Mouse (Mus musculus) kidney, embryonic 15.5 days (tissue): ENCODE results near the gene Cldn5. TPM values are rescaled to one million over a fixed set of nuclear protein-coding genes. Genes with fewer than 3 reads are reported as not detected.
A peak's percentile ranks its signal among the peaks of the same experiment; 100 is the strongest.

Experiments used
- ATAC-seq: fragments of 200-750 bp; cut with Nextera tagmentation; replicated peaks from 2 replicates; pipeline ENCODE4 v1.8.0; 2017; ENCODE audit warnings: moderate TSS enrichment; ENCODE audit not compliant: low FRiP score
- H3K27ac ChIP-seq: fragments of 300-500 bp; sonication (generic); 2 replicates; pipeline ENCODE4 v1.5.1; 2015; ENCODE audit warnings: mild to moderate bottlenecking, inconsistent platforms
- H3K27me3 ChIP-seq: fragments of 300-500 bp; sonication (generic); 2 replicates; pipeline ENCODE4 v1.6.1; 2015; ENCODE audit warnings: inconsistent platforms
- H3K36me3 ChIP-seq: fragments of 300-500 bp; sonication (generic); 2 replicates; pipeline ENCODE4 v1.6.1; 2015; ENCODE audit warnings: inconsistent platforms
- H3K4me1 ChIP-seq: fragments of 300-500 bp; sonication (generic); 2 replicates; pipeline ENCODE4 v1.6.1; 2015; ENCODE audit warnings: inconsistent platforms
- H3K4me2 ChIP-seq: fragments of 300-500 bp; sonication (generic); 2 replicates; pipeline ENCODE4 v1.6.1; 2015; ENCODE audit warnings: moderate library complexity, mild to moderate bottlenecking, inconsistent platforms
- H3K4me3 ChIP-seq: fragments of 300-500 bp; sonication (generic); replicated peaks from 2 replicates; pipeline ENCODE4 v1.5.1; 2015; ENCODE audit warnings: mild to moderate bottlenecking, inconsistent platforms
- H3K9ac ChIP-seq: fragments of 300-500 bp; sonication (generic); 2 replicates; pipeline ENCODE4 v1.6.1; 2015; ENCODE audit warnings: mild to moderate bottlenecking, inconsistent platforms
- H3K9me3 ChIP-seq: fragments of 300-500 bp; sonication (generic); replicated peaks from 2 replicates; pipeline ENCODE4 v1.6.1; 2016; ENCODE audit warnings: inconsistent platforms
- WGBS: fragments of 180-500 bp; shearing (Covaris S2); methylation state at CpG from one replicate; pipeline ENCODE4 v1.1.7; 2015; ENCODE audit warnings: mixed read lengths; 5-methylcytosine and 5-hydroxymethylcytosine counted together
- polyA plus RNA-seq: library from polyadenylated mRNA; unstranded; fragments of >200 nt; fragmentation: Nextera tagmentation; extraction: Ambion mirVana; gene quantifications from 2 replicates; pipeline ENCODE4 v1.2.1, GENCODE M21; 2015

Cldn5 gene
- polyA plus RNA-seq, 1 experiment from 2014 or later, result 99.2 TPM

DNA sequence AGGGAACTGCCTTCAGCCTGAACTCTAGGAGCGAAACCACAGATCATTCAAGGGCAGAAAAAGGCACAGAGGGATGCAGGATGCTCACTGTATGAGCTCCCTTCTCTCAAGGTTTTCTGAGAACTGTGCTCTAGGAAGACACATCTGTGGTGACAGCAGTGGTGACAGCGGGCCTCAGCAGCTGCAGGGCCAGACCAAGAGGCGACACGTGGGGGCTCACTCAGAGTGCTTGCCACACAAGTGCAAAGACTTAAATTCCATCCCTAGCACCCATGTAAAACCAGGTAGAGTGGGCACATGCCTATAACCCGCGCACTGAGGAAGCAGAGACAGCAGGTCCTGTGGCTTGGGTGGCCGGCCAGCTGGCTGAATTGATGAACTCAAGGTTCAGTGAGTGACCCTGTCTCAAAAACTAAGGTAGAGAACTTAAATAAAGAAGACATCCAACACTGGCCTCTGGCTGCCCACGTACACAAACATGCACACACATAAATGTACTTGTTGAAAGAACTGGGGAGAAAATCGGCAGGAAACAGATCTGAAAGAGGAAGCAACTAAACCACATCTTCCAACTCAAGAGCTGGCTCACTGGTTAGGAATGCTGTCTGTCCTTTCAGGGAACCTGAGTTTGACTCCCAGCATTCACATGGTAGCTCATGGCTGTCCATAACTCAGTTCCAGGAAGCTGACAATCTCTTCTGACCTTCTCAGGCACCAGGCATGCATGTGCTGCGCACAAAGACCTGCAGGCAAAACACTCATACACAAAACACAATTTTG is 12.2 kb downstream of the Cldn5 start:
- no peak for ATAC-seq
- H3K27ac ChIP-seq, result no peak overlapping the region; the same call in 1 of the 2 replicates
- peaks cover 88% of the 10 kb centered on the region for H3K36me3 ChIP-seq
- no peaks in the 10 kb centered on the region for H3K4me1 ChIP-seq
- H3K27me3 ChIP-seq, result no peaks in the 10 kb centered on the region
- WGBS, result 76% methylated on average over 10 of the region's 10 CpGs
- H3K9ac ChIP-seq, result no peak overlapping the region
- no peaks in the 10 kb centered on the region for H3K9me3 ChIP-seq
- no peak overlapping the region for H3K4me2 ChIP-seq
- no peak overlapping the region for H3K4me3 ChIP-seq

DNA sequence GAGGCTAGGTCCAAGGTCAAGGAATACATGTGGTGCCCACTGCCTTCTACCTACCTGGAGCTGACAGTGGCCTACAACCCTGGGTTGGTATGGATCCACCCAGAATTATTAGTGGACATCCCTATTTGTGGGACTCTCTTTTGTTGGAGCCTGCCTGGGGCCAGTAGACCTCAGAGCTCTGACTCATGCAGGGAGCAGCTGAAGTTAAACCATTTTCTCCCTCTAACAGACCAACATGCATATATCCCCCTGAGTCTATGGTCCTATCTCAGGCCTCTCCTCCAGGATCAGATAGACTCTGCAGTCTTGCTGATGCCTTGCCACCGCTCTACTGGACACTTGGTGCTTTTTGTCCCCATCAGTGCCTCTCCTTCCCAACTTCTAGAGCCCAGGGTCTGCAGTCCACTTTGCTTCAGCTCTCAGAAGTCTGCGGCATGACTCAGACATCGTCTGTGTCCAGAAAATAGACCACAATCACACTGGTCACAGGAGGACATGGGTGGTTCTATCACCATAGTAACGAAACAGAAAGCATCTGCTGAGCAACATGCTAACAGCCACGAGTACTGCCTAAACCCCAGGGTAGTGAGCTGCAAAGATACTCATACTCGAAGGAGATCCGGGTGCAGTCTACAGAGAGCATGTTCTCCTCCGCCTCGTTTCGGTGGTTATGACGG is 18.7 kb downstream of the Cldn5 start:
- no peak overlapping the region for H3K4me3 ChIP-seq
- no peaks in the 10 kb centered on the region for H3K4me1 ChIP-seq
- no peak overlapping the region for H3K27ac ChIP-seq
- ATAC-seq, result no peak
- 95% methylated on average over 11 of the region's 11 CpGs for WGBS
- peaks cover 93% of the 10 kb centered on the region for H3K36me3 ChIP-seq
- no peak overlapping the region for H3K4me2 ChIP-seq
- no peaks in the 10 kb centered on the region for H3K9me3 ChIP-seq
- H3K27me3 ChIP-seq, result no peaks in the 10 kb centered on the region
- H3K9ac ChIP-seq, result no peak overlapping the region

DNA sequence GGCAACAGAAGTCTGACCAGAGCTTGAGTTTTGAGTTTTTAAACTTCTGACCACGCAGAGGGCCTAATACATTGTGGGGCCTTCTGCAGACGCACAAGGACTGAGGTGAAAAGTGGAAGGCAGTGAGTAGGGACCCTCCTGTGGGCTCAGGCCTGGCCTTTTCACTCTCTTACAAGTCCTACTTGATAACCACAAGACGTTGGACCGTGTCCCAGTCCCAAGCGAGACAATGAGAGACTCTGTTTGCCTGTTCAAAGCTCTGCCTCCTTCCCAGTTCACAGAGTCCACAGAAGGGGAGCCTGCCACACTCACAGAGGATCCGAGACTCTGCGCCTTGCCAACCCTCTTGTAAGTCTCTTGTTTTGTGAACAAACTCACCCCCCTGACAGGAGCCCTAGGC is 20.0 kb downstream of the Cldn5 start:
- H3K36me3 ChIP-seq, result peaks cover 93% of the 10 kb centered on the region
- H3K9ac ChIP-seq, result no peak overlapping the region
- no peaks in the 10 kb centered on the region for H3K27me3 ChIP-seq
- H3K4me1 ChIP-seq, result no peaks in the 10 kb centered on the region
- WGBS, result 91% methylated on average over 7 of the region's 7 CpGs
- H3K4me3 ChIP-seq, result no peak overlapping the region
- no peak for ATAC-seq
- no peak overlapping the region for H3K4me2 ChIP-seq
- H3K27ac ChIP-seq, result no peak overlapping the region
- H3K9me3 ChIP-seq, result no peaks in the 10 kb centered on the region

- Histone ChIP-seq H3K9me3 (no peaks in the 10 kb centered on the region), H3K4me3 (no peak overlapping the region), H3K36me3 (peaks cover 93% of the 10 kb centered on the region), H3K27me3 (no peaks in the 10 kb centered on the region), H3K4me1 (no peaks in the 10 kb centered on the region), H3K27ac (no peak overlapping the region), H3K4me2 (no peak overlapping the region), H3K9ac (no peak overlapping the region)
- 87% methylated on average over 5 of the region's 5 CpGs for WGBS
- ATAC-seq, result no peak
These were observed 21.5 kb downstream of the Cldn5 start for GRCm38 (mm10) chr16:18798151-18798550.

DNA sequence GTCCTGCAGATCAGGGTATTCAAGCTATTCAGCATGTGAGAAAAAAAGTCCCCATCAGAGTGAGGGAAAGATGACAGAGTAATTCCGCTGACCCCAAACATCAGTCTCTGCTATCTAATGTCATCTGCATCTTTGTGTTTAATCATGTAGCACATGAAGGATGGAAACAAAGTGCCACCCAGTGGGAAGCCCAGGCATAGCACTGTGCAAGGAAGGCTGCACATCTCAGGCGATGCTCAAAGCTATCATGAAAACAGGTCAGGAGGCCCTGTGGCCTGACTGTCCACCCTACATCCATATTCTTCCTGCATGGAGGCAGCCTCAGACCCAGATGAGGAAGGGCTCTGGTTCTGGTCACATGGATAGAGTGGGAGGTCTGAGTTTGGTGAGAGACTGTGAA is 22.2 kb downstream of the Cldn5 start:
- no peak overlapping the region for H3K9ac ChIP-seq
- WGBS, result 63% methylated on average over 2 of the region's 2 CpGs
- no peaks in the 10 kb centered on the region for H3K9me3 ChIP-seq
- no peaks in the 10 kb centered on the region for H3K4me1 ChIP-seq
- H3K27me3 ChIP-seq, result no peaks in the 10 kb centered on the region
- no peak overlapping the region for H3K4me3 ChIP-seq
- no peak overlapping the region for H3K27ac ChIP-seq
- H3K36me3 ChIP-seq, result peaks cover 90% of the 10 kb centered on the region
- ATAC-seq, result peak; percentile 62; the same call in 1 of the 2 replicates
- no peak overlapping the region for H3K4me2 ChIP-seq

DNA sequence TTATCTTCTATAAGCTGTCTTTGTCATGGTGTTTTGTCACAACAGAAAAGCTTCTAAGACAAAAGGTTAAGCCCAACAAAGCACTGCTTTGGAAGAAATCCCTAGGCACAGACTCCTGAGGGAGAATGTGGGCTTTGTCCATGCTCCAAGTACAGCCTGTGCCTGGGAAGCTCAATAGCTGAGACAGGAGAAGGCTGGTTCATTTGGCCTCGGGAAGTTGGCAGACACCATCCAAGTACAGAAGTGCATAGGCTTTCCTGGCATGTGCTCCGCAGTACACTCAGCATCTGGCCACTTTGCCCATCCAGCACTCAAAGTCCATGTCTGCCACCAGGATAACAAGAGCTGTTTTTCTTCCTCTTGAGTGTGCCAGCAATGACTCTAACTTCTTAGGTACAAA is 29.1 kb downstream of the Cldn5 start:
- no peak for ATAC-seq
- Histone ChIP-seq H3K9ac (no peak overlapping the region), H3K4me1 (peaks cover 5% of the 10 kb centered on the region), H3K27ac (no peak overlapping the region), H3K9me3 (no peaks in the 10 kb centered on the region), H3K4me2 (no peak overlapping the region), H3K4me3 (no peak overlapping the region), H3K27me3 (no peaks in the 10 kb centered on the region), H3K36me3 (peaks cover 71% of the 10 kb centered on the region)
- 97% methylated on average over 2 of the region's 2 CpGs for WGBS

GRCm38 (mm10) chr16:18809001-18809400 is 32.4 kb downstream of the Cldn5 start:
- Histone ChIP-seq H3K27ac (no peak overlapping the region), H3K9me3 (no peaks in the 10 kb centered on the region), H3K4me2 (no peak overlapping the region), H3K9ac (no peak overlapping the region), H3K27me3 (no peaks in the 10 kb centered on the region), H3K4me1 (peaks cover 23% of the 10 kb centered on the region), H3K4me3 (no peak overlapping the region), H3K36me3 (peaks cover 48% of the 10 kb centered on the region)
- WGBS, result 92% methylated on average over 5 of the region's 5 CpGs
- ATAC-seq, result no peak

GRCm38 (mm10) chr16:18811032-18811431 is 34.4 kb downstream of the Cldn5 start:
- H3K36me3 ChIP-seq, result peaks cover 52% of the 10 kb centered on the region
- H3K27me3 ChIP-seq, result no peaks in the 10 kb centered on the region
- H3K4me1 ChIP-seq, result peaks cover 24% of the 10 kb centered on the region
- ATAC-seq, result peak; percentile 9
- H3K4me2 ChIP-seq, result peak overlapping the region; percentile 81
- peak overlapping the region; percentile 84 for H3K4me3 ChIP-seq
- no peaks in the 10 kb centered on the region for H3K9me3 ChIP-seq
- H3K9ac ChIP-seq, result peak overlapping the region; percentile 59
- whole genome bisulfite sequencing, result 7% methylated on average over 5 of the region's 5 CpGs
- H3K27ac ChIP-seq, result peak overlapping the region; percentile 85; the same call in 1 of the 2 replicates

DNA sequence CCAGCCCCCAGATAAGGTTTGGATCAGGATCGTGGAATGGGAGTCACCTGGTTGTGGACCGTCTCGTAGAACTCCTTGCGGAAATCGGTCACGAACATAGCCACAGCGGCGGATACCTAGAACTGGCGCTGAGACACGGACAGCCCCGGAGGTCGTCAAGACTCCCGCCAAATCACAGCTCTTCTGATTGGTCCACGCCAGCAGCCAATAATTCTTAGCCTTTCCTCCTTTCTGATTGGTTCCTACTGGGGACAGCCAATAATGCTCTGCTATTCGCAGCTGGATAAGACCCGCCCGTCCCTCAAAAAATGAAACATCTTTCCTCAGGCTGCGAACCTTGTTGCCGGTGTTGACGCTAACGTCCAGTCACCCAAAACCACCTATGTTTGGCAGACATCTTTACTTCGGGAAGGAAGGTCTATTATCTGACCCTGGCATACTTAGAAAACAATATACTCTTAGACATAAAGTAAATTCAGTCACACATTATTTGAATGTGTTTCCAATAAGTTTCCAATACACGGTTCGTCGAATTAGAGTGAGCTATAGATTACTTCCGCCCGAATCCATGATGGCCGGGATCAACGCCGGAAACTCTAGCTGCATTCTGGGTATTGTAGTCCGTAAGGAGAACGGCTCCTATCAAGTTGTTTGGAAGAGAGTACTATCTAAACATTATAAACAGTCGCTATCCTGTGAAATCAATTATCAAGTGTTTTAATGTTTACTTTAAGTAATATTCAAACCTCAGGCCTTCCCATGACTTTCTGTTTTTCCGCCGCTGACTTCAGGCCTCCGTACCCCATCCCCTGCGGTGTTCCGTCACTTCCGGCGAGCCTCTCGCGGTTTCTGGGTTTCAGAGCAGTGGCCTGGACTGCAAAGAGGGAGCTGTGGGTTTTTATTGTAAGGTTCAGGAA is 35.1 kb downstream of the Cldn5 start, which contains the start of the genes Ufd1 and Cdc45:
Gene Ufd1, plus strand, starts transcription at position 312 of the 917 bp plus-strand sequence.
Gene Cdc45, minus strand, starts transcription at position 520 of the 917 bp plus-strand sequence.
- Histone ChIP-seq H3K4me3 (peak within 1 kb of the TSS; percentile 84), H3K27me3 (no peaks in the 10 kb centered on the region), H3K9me3 (no peaks in the 10 kb centered on the region), H3K4me1 (peaks cover 24% of the 10 kb centered on the region), H3K4me2 (peak within 1 kb of the TSS; percentile 81), H3K9ac (peak within 1 kb of the TSS; percentile 91), H3K36me3 (peaks cover 53% of the 10 kb centered on the region), H3K27ac (peak within 1 kb of the TSS; percentile 85)
- ATAC-seq, result peak; percentile 96
- WGBS, result under 1% methylated on average over 42 of the region's 42 CpGs

DNA sequence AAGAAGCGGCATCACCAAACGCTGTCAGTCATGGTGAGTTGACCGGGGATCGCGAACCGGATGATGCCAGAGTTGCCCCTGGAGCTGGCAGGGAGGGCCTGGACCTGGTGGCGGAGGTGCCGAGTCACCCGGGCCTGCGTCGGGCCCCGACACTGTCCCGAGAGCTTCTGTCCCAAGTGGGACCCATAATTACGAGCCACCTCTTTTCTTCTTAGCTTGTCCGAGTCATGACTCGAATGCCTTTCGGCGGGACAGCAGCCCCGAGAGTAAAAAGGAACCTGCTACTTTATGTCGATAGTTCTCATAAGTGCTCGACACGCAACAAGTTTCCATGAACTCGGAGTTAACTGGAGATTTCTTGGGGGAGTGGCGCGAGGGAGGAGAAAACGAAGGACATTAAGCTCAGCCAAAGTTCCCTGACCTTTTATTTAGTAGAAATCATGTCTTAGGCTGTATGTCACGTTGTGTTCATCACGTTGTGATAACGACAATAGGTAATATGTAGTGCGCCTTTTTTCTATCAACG is 35.8 kb downstream of the Cldn5 start:
- Histone ChIP-seq H3K4me3 (peak overlapping the region; percentile 84), H3K9ac (peak overlapping the region; percentile 91), H3K4me2 (peak overlapping the region; percentile 81), H3K27ac (peak overlapping the region; percentile 85), H3K27me3 (no peaks in the 10 kb centered on the region), H3K36me3 (peaks cover 53% of the 10 kb centered on the region), H3K9me3 (no peaks in the 10 kb centered on the region), H3K4me1 (peaks cover 24% of the 10 kb centered on the region)
- ATAC-seq, result peak; percentile 52
- 1% methylated on average over 31 of the region's 31 CpGs for WGBS

DNA sequence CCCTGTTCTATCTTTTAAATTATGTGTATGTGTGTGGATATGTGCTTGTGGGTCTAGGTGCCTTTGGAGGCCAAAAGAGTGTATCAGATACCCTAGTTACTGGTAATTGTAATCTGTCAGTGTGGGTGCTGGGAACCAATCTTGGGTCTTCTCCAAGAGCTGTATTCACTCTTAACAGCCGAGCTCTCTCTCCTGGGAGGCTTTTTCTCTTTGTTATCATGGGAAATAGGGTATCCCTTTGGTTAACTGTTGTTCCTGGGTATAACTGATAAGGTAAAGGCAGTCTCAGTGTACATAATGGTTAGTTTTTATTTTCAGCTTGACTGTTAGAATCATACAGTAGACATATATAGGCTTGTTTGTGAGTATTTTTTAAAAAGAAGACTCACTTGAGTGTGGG is 45.7 kb downstream of the Cldn5 start:
- Histone ChIP-seq H3K36me3 (peaks cover 99% of the 10 kb centered on the region), H3K27me3 (no peaks in the 10 kb centered on the region), H3K9me3 (no peaks in the 10 kb centered on the region), H3K9ac (no peak overlapping the region), H3K4me2 (no peak overlapping the region), H3K27ac (no peak overlapping the region), H3K4me1 (no peaks in the 10 kb centered on the region), H3K4me3 (no peak overlapping the region)
- WGBS, result 83% methylated on average over 1 of the region's 1 CpGs
- ATAC-seq, result no peak
